In genomic region chr1:64193150-64193838, GRCm38 (mm10) we compare ENCODE assay signal across 8 mouse cellular contexts.
DNase-seq lines count a peak whose midpoint lies in the region; ATAC-seq and TF ChIP-seq lines count a peak whose summit lies in the region.

No protein-coding gene starts in this region.

- DNase-seq in heart, postnatal 0 days (ENCODE audit: low spot score), result no peak
- DNase-seq in heart, postnatal 25 days (ENCODE audit: low spot score), result no peak
- peak; percentile 7 for DNase-seq in A20 (ENCODE audit: low read depth, low spot score)
- DNase-seq in kidney, adult 2 months, result peak; percentile 83
- DNase-seq in cerebellum, adult 11-12 months, result no peak
- no peak for DNase-seq in liver
- no peak for DNase-seq in lung, postnatal 25 days (ENCODE audit: low spot score)

- TF ChIP-seq POLR2A in kidney, adult 2 months (IDR thresholded peaks at IDR 0.05; ENCODE audit: low read depth, low read length), result no peak

- no peak overlapping the region for H3K4me3 ChIP-seq in heart, postnatal 0 days (ENCODE audit: low read depth, low read length)
- H3K4me3 ChIP-seq in brown adipose tissue, adult 24 weeks (ENCODE audit: insufficient read depth, low read depth, low read length), result no peak overlapping the region
- no peak overlapping the region for H3K4me3 ChIP-seq in kidney, adult 2 months (ENCODE audit: insufficient read depth, low read depth, low read length)

- intact Hi-C loops in heart, postnatal 25 days (cut with DNase I), result loop anchor here (10.0 kb wide), 1 partner anchor 802 kb away; no protein-coding TSS in a partner anchor

- no peaks in the 10 kb centered on the region for H3K27me3 ChIP-seq in heart, postnatal 0 days (ENCODE audit: control insufficient read depth, insufficient read depth, low read length)
- no peaks in the 10 kb centered on the region for H3K27me3 ChIP-seq in kidney, adult 2 months (replicated peaks; ENCODE audit: control insufficient read depth, insufficient read depth, low read length)

- H3K9me3 ChIP-seq in heart, postnatal 0 days (replicated peaks; ENCODE audit: control insufficient read depth, low read length), result no peaks in the 10 kb centered on the region

- TF ChIP-seq CTCF in heart, postnatal 0 days (IDR thresholded peaks at IDR 0.05; ENCODE audit: low read depth), result no peak
- TF ChIP-seq CTCF in kidney, adult 2 months (conservative IDR thresholded peaks at IDR 0.05; ENCODE audit: insufficient read depth, insufficient read length, low read depth, low read length), result no peak

- no peak overlapping the region for H3K4me2 ChIP-seq in heart, postnatal 0 days (ENCODE audit: low read depth, low read length)

- no peaks in the 10 kb centered on the region for H3K36me3 ChIP-seq in heart, postnatal 0 days (replicated peaks; ENCODE audit: control insufficient read depth, insufficient read depth, low read length)
- H3K36me3 ChIP-seq in kidney, adult 2 months (ENCODE audit: control insufficient read depth, insufficient read depth, low read length), result no peaks in the 10 kb centered on the region

- WGBS in heart, postnatal 0 days, result 72% methylated on average over 13 of the region's 13 CpGs
- WGBS in kidney, adult 2 months, result 28% methylated on average over 13 of the region's 13 CpGs

- TF ChIP-seq EP300 in heart, postnatal 0 days (IDR thresholded peaks at IDR 0.05; ENCODE audit: low read depth), result no peak

- peak overlapping the region; percentile 12; the same call in 1 of the 2 replicates for H3K27ac ChIP-seq in heart, postnatal 0 days (ENCODE audit: low read depth)
- peak overlapping the region; percentile 49 for H3K27ac ChIP-seq in brown adipose tissue, adult 24 weeks (replicated peaks; ENCODE audit: low read depth, low read length)
- no peak overlapping the region for H3K27ac ChIP-seq in kidney, adult 2 months (ENCODE audit: insufficient read depth, low read depth, low read length)

- H3K4me1 ChIP-seq in heart, postnatal 0 days (ENCODE audit: control insufficient read depth, insufficient read depth), result peaks cover 22% of the 10 kb centered on the region
- H3K4me1 ChIP-seq in brown adipose tissue, adult 24 weeks (ENCODE audit: control insufficient read depth, insufficient read depth, insufficient read length, low read length), result peaks cover 18% of the 10 kb centered on the region
- H3K4me1 ChIP-seq in kidney, adult 2 months (ENCODE audit: control insufficient read depth, insufficient read depth, low read length), result peaks cover 18% of the 10 kb centered on the region

- no peak for ATAC-seq in heart, postnatal 0 days (ENCODE audit: insufficient read depth, low read depth)

- no peak overlapping the region for H3K9ac ChIP-seq in heart, postnatal 0 days (replicated peaks; ENCODE audit: low read depth, low read length)

Comparison
In these comparisons a context has a peak if more than half of its experiments do, and no peak if none do; other contexts are left out.
1. DNase-seq: peak in A20 (single experiment) and kidney, adult 2 months (single experiment); none in heart, postnatal 0 days (single experiment), heart, postnatal 25 days (single experiment), cerebellum, adult 11-12 months (single experiment), liver (single experiment) and lung, postnatal 25 days (single experiment).